Mouse (Mus musculus): Measurements from ENCODE around the gene Tsc2.

The Tsc2 gene

DNA sequence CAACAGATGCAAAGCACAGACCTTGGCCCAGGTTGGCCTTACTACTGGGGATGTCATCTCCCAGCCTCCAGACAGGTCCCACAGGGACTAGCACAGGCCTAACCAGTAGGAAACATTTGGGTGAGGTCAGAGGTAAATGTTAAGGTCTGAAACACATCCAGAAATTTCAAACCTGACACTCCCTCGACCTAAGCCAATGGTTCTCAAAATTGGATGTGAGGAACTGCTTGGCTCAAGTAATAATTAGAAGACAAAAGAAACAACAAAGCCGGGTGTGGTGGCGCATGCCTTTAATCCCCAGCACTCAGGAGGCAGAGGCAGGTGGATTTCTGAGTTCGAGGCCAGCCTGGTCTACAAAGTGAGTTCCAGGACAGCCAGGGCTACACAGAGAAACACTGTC is 14.0 kb upstream of the Tsc2 start:
- DNase-seq: no peak

DNA sequence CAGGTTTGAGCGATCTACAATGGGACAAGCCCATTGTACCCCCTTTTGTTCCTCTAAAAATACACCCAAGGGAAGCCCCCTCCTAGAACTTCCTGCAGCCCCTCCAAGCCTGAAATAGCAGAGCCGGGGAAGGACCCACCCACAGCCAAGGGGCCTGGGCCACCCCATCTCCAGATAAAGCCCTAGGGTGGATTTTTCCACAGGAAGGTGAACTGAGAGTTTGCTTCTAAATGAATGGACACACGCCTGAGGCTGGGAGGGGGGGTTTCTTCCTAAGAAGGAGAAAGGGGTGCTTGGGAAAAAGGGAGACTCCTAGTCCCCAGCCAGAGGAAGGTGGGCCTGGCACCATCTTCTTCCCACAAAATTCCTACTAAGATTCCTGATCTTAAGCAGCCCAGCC is 13.5 kb upstream of the Tsc2 start:
- no peak for DNase-seq

DNA sequence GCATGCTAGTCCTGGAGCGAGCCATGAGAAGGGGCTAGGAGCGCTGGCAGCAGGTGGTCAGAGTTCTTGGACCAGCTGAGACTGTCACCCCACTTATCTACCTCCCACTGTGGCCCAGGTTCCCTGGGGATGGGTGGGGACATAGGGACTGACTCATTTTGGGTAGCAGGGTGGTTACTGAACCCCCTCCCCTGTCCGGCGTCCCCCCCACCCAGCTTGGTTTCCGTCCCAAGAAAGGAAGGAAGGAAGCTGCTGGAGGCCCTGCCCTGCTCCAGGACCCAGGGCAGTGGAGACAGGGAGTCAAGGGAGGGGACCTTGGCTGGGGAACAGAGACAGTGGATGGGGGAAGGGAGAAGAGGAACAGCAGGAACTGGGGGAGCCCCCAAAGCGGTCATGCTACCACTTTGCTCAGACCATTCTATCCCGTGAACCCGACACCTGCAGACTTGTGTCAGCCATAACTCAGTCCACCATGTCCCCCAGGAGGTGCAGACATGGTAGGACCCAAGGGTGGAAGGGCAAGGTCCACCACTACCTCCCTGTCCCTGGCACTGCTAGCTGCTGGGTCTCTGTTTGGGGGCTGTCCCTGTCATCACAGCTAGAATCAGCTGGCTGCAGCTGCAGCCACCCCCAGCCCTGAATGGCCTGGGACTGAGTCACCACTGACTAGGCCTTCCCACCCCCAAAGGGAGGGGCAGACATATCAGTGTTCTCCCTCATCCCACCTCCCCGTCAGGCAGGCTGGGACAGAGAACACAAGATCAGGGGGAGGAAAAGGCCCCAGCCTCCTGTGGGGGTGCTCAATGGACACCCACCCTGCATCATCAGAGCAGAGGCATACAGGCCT is 12.7 kb upstream of the Tsc2 start:
- DNase-seq: no peak

DNA sequence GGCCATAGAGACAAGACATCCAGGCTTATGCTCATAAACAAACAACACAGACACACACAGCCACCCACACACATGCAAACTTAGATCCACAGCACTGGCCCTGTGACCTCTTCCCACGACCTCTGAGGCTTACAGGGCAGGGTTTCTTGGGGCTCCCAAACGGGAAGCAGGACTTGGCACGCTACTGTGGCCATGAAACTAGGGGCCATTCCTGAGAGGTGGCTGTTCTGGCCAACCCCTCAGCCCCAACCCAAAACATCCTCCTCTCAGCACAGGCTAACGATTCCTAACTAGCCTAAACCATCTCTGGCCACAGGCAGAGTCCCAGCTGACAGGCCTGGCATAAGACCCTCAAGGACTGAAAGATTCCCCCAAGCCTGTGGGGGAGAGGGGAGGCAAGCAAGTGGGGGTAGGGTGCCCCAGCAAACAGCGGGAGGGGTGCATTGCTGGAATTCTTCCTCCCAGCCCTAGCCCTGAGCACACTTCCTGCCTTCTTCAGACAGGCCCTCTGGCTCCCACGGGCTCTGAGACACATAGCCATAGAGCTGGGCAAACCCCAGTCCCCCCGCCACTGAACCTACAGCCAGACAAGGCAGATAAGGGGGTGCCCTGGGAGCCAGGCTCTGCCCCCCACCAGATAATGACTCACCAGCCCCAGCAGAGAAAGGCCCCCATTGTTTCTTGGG is 11.7 kb upstream of the Tsc2 start:
- no peak for DNase-seq

DNA sequence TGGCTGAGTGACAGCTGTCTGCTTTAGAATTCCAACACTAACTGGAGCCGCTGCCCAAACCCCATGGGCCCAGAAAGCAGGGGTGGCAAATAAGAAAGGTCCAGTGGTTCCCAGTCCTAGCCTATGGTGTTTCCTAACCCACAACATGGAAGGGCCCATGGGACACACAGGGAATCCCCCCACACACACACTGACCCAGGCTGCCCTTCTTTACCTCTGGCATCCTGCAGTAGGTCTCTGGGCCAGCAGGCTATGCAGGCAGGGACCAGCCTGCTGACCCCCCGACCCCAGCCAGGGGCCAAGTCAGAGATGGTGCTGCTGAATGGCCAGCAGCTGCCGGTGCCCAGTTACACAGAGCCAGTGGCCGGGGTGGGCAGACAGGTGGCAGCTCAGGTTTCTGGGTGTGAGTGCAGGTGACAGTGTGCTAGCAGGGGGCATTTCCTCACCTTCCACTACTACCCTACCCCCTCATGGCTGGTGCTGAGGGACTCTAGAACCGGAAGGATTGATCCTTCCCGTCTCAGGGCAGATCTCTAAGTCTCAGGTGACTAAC is 10.4 kb upstream of the Tsc2 start:
- DNase-seq: no peak

DNA sequence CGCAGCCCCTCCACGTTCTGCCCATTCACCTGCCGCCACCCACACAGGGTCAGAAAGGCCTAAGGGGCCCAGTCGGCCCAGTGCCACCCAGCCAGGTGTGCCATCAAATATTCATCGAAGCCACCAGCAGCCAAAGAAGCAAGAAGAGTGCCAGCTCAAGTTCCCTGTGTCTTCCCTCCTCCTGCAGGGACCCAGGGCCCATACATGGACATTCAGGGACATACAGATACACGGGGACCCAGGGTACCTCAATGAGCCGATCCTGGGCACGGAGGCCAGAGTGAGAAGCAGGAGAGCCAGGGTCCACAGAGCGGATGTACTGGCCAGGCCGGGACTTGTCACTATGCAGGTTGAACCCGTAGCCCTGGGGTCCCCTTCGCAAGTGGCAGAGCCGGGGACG is 9.5 kb upstream of the Tsc2 start:
- DNase-seq: no peak

DNA sequence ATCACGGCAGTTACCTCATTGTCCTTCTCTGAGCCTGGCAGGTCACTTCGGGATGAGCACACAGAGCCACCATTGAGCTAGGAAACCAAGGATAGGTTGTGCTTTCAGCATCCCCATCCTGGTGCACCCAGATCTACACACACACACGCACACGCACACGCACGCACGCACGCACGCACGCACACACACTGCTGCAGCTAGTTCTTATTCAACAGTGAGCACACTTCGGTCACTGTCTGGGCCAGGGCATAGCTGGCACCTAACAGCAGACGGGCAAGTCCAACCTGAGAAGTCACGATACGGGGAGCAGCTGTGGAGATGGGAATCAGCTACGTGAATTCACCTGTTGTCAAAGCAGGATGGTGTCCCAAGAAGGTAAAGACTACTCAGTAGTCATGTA is 8.2 kb upstream of the Tsc2 start:
- DNase-seq: no peak

DNA sequence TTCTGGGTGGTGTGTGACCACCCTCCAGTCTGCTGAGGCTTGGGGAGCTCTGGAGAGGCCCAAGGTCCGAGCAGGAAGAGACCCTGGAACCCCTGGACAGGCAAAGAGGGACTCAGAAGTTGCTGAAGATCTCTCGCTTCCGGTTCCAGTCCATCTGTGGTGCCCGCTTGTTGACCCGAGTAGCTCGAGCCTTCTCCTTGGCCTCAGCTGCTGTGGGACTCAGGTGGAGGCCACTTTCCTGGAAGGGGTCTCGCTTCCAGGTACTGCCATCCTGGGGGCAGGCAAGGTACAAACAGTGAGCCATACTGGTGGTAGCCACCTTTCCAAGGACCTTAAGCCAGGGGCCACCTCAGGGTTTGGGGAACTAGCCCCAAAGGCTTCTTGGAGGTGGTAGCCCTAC is 7.7 kb upstream of the Tsc2 start:
- DNase-seq: no peak

DNA sequence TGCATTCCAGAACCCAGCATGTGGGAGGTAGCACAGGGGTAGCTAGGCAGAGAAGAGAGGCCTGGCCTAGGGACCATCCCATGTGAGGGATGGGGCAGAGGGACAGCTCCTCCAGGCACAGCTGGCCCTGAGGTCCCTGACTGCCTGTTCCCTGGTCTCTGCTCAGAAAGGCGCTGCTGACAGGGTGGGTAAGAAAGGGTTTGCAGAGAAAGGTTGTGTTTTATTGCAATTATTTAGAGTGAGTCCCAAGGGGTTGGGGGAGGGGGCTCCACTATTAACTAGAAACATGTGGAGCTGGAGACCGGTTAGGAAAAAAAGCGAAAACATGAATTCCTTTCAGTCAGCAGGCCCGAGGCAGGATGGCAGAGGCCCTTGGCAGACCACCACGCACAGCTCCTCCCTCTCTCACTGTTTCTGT is 7.2 kb upstream of the Tsc2 start:
- DNase-seq: no peak

DNA sequence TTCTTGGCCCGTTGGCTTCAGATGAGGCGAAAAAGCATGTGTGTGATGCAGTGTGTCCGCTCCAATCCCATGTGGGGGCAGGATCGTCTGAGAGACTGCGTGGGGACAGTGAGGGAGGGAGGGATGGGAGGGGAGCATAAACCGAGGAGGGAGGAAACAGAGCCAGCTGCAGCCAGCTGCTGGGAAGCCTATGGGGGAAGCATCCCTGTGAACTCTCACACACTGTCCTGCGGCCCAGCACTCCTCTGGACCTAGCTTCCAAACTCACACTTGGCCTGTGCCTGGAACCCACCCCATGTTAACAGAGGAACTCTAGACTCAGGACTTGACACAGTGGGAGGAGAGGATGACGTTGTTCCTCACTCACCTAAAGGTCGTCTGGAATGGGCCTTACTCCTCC is 6.4 kb upstream of the Tsc2 start:
- no peak for DNase-seq

DNA sequence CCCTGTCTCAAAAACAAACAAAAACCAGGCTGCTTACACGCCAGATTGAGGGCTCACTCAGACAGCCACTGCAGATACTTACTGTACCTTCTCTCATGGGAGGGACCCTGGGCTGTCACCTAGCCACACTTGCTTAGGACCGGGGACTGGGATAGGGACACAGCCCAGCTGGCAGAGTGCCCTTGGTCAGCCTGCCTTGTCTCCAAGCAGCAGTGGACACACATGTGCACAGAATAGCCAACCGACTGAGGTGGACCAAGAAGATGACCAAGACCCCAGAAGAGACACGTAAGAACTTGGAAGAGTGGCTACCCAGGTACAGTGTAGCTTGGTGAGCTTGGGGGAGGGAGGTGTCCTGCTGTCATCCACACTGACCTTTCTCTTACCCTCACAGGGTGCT is 5.8 kb upstream of the Tsc2 start:
- no peak for DNase-seq

DNA sequence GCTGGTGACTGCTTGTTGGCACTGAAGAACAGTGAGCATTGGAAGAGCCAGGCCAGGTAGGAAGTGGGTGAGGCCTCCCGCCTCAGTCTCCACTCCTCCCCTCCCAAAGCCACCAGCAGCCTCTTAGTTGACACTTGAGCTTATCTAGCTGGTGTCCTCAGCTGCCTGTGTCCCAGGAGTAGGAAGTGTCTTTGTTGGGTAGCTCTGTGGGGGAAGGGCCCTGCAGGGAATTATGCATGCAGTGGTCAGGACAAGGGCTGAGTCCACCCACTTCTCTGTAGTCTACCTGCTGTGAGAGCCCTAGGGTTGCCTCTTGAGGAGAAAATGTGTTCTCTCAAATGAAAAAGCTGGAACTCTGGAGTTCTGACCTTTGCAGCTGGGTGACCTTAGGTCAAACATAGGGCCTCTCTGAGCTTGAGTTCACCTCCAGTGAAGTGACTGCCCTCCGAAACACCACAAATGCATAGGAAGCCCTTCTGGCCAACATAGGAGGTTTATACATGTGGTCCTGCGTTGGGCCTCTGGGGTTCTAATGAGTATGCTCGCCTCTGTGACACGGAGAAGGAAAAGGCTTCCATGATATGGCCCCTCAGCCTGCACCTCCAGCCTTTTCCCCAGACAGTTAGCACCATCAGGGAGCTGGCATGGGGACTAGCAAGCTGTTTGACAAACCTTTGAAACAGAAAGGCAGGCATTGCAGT is 4.5 kb upstream of the Tsc2 start:
- no peak for DNase-seq

DNA sequence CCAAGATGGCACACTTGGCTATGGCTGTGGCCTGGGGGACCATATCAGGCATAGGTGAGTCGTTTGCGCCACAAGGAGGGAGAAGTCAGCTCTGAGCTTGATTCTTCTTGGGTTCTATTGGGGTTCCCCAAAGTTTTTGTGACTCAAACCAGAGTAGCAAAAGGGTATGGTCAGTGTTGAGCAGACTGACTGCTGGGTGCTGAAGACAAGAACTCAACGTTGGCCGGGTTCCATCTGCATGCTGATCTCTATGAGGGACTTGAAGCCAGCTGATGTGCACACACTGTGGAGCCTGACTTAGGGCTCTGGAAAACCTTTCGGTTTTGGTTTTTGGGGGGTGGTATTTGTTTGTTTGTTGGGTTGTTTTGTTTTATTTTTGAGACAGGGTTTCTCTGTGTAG is 3.3 kb upstream of the Tsc2 start:
- DNase-seq: no peak

DNA sequence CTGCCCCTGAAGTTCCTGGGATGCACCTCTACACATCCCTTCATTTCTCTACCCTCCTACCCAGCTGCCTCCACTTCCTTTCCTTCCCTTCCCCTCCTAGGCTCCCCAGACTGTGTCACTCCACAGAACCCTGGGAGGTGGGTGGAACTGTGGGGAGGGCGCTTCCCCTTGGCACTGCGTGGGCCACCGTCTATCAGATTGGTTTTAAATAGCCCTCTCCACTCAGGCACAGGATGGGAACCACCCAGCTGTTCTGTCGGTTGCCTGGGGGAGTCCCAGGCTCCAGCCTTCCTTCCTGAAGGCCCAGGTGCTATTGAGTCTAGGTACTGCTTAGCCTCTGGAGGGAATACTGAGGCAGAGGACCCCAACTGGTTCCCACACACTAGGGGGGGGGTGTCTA is 2.6 kb upstream of the Tsc2 start:
- DNase-seq: no peak

DNA sequence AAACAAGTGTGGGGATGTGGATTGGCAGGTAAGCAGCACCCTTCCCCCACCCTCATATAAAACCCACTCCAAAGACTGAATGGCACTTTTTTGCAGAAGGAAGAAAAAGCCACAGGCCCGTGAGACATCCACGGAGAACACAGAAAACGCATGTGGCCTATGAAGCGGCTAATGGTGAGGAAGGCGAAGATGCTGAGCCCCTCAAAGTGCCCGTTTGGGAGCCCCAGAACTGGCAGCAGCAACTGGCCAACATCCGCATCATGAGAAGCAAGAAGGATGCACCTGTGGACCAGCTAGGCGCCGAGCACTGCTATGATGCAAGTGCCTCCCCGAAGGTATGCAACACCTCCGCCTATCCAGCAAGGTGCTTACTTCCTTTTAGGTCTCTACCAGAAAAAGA is 1.4 kb upstream of the Tsc2 start:
- DNase-seq: no peak

DNA sequence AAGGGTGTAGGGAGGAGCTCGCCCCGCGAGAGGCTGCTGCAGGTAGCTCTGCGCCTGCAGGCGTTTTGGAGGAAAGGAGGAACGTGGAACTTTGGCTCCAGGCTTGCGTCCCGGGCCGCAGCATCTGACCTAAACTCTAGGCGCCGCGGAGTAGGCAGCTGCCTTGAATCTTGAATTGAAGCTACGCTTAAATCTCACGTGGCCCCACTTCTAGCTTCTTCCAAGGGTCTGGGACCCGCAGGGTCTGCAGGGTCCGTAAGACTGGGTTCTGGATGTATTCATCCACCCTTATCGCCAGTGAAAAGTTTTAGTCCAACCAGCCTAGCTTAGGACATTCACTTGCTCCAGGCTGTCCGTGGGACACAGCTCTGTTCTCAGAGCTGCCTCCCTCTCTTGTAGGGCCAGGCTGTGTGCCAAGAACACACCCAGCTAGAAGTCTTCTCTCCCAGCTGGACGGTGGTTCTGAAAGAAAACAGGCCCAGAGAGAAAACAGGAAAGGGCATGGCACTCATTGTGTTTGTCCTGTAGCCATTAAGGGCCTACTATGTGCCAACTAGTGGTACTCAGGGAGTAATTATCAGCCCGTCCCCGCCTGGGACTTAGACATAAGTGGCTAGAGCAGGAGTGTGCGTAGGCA is 501 bp upstream of the Tsc2 start:
- DNase-seq: no peak

DNA sequence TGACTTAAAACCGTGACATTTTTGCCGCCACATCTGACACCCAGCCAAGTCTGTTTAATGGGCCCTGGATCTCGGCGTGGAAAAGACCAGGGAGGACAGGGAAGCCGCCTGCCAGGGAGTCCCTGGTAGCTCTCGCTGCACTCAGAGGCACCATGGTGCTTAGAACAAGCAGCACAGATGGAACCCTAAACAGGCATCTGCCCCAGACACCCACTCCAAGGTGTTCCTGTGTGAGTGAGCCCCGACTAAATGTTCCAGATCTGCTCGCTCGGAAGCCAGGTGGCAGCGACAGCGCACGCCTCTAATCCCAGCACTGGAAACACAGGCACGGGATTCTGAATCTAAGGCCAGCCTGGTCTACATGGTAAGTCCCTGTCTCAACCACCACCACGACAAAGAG is 2.4 kb downstream of the Tsc2 start:
- no peak for DNase-seq

DNA sequence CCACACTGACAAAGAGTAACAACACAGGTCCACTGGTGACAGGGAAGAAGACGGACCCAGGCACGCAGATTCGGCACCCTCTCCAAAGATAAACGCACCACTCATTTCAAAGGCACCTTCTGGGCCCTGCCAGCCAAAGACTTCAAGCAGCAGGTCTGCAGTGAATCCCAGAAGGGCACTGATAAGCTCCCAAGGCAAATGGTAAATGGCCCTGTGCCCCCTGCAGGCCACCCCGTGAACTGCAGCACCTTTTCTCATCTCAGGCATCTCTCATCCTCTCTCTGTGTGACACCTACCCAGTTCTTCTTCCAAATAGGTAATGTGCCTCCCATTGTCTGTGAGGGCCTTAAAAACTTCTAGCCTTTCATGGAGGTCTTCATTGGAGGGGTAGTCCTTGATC is 3.8 kb downstream of the Tsc2 start:
- DNase-seq: peak; percentile 86

DNA sequence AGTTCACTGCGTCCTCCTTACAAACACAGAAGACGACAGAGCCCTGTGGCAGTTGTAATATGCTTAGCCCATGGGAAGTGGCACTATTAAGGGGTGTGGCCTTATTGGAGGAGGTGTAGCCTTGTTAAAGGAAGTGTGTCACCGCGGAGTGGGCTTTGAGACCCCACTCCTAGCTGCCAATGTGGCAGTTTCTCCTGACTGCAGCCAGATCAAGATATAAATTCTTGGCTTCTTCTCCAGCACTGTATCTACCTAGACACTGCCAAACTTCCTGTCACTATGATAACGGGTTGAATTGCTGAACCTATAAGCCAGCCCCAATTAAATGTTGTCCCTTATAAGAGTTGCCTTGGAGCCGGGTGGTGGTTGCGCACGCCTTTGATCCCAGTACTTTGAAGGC is 7.0 kb downstream of the Tsc2 start:
- DNase-seq: no peak

DNA sequence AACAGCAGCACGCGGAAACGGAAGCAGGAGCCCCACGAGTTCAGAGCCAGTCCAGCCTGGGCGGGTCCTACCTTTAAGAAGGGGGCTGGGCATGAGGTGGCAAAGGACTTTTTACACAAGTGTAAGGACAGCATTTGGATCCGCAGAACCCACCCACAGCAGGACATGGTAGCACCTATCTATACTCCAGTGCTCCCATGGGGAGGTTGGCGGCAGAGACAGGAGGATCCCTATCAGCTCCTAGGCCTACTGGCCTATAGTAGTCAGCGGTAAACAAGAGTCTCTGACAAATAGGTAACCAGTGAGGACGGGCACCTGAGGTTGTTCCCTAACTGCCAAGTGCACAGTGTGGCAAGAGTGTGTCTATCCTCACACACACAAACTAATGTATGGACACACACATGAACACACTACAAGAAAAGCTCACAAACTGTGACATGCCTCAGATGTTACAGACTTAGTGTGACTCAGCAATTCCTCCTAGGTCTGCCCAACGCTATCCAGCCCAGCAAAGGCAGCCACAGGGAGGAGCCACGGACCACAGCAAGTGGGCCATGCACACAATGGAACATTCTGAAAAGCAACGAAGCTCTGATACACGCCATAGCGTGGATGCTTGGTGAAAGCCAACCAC is 14.8 kb downstream of the Tsc2 start:
- DNase-seq: no peak

DNA sequence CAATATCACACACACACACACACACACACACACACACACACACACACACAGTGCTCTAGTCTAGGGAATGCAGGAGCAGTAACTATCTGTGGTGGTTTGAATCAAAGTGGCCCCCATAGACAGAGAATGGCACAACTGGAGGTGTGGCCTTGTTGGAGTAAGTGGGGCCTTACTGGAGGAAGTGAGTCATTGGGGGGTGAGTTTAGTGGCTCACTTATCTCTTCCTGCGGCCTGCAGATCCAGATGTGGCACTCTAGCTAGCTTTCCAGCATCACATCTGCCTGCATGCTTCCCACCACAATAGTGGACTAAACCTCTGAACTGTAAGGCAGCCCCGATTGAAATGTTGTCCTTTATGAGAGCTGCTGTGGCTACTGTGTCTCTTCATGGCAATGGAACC is 21.7 kb downstream of the Tsc2 start:
- no peak for DNase-seq

DNA sequence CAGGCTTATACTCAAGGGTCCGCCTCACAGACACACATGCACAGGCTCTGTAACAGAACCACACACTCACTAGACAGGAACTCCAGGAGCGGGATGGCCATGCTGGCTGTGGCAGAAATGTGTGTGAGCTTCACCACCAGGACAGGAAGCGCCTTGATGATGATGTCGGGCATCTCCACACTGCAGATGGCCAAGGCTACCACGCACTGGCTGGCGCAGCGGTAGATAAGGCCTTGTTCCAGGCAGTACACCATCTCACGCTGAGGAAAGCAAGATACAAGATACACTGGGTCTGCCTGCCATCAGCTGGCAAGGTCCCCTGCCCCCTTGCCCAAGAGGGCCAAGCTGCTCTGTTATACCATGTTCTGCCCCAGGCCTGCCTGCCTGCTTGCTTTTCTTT is 23.6 kb downstream of the Tsc2 start:
- no peak for DNase-seq

DNA sequence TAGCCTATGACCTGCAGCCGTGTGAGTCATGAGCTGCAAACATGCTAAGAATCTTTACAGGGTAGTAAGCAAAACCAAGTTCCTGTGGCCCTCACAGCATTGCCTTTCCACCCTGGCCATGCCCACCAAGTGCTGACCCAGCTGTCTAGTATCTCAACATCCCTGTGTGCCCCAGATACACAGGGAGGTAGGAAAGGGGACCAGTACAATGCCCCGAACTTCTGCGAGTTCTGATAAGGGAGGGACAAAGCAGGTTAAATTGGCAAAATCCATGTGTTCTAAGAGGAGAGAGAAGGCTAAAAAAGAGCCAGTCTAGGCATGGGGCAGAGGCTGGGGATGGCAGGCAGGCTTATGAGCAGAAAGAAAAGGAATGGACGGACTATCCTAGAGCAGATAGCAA is 24.1 kb downstream of the Tsc2 start:
- DNase-seq: no peak
